Mouse (Mus musculus) spleen, postnatal 14 days (tissue): ENCODE results near the gene Slc7a10.

Experiments used
- DNase-seq, 2 experiments: peaks; one replicate each; pipeline ENCODE4 v3.0.0; 2021 to 2022; ENCODE audit warnings: low spot score in 2 of 2

Gene Slc7a10

DNA sequence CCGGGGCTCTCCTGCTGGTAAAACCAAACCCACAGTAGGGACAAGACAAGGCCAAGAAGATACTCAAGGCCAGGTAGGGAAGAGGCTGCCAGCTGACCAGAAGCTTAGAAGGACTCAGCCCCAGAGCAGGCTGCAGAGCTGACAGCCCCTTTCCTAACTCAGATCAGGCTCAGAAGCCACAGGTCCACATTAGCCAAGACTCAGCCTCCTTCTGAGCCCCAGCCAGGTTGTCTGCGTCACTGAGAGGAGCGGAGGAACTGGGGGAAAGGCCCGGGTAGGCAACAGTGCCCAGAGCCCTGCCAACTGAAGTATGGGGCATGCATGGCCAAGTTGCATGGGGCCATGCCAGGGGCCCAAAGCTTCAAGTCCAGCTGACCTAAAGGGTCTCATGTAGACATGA lies 13.7 kb upstream of the Slc7a10 start:
- DNase-seq, result no peak

GRCm38 (mm10) chr7:35175533-35175932 lies 10.7 kb upstream of the Slc7a10 start:
- DNase-seq, result no peak

- DNase-seq, result no peak
These were observed 9.5 kb upstream of the Slc7a10 start for GRCm38 (mm10) chr7:35176412-35177381.

GRCm38 (mm10) chr7:35184833-35185724 lies 1.1 kb upstream of the Slc7a10 start:
- DNase-seq, result no peak

GRCm38 (mm10) chr7:35189699-35190098 lies 3.5 kb downstream of the Slc7a10 start:
- DNase-seq, result no peak

DNA sequence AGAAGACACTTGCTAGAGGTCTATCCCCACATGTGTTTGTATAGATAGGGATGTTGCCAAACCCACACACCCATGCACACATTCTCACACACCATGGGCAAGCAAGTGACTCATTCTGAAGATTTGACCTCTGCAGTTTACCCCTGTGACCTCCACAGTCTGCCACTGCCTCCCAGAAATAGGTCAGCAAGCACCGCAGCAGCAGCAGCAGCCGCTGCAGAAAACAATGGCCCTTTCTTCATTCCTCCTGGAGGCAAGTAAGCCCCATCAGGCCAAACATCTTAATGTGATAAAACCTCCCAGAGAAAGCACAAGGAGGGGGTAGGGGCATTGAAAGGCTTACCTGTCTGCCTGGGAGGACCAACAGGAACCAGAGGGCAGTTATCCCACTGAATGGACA lies 5.1 kb downstream of the Slc7a10 start:
- no peak for DNase-seq

- no peak for DNase-seq
These were observed 10.8 kb downstream of the Slc7a10 start for GRCm38 (mm10) chr7:35197022-35197421.

DNA sequence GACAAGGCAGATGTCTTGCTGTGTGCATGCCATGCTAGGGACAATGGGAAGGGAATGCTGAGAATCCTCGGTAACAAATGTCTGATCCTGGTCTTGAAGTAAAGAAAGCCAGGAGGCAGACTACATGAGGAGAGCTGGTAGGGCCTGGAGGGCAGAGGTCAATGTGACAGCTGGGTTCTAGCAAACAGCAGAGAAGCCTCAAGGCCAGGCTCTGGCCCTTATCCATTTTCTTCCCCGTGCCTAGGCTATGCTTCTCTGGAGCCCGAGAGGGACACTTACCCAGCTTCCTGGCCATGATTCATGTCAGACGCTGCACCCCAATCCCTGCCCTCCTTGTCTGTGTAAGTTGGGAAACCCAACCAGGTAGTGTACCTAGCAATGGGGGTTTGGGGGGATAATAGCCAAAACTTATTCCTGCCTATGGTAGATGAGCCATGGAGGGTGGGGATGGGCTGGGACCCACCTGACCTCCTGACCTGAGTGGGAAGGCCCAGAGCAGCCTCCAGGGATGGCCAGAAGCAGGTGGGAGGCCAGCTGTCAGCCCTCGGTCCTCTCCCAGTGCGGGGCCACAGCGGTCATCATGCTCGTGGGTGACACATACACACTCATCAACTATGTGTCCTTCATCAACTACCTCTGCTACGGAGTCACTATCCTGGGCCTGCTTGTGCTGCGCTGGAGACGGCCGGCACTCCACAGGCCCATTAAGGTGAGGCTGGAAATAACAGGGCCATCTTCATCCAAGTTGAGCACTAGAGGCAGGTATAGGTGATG lies 13.0 kb downstream of the Slc7a10 start:
- DNase-seq, result no peak

- DNase-seq, result no peak
These were observed 13.6 kb downstream of the Slc7a10 start for GRCm38 (mm10) chr7:35199755-35200154.

DNA sequence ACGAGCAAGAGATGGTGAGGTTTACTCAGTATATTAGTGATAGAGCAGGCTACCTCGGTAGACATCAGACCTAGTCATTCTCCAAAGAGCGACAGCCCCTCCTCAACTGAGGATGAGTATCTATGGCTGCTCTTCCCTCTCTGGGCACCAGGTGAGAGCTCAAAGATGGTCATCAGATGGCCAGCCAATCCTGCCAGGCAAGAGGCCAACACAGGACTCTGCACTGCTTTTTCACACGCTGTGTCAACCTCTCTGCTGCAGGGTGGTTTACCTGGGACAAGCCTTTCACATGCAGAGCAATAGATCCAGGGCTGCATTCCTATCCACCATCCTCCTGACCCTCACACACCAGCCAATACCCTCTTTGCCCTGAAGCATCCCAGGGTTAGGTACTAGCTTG lies 25.6 kb downstream of the Slc7a10 start:
- DNase-seq, result no peak

GRCm38 (mm10) chr7:35214442-35215222 lies 28.4 kb downstream of the Slc7a10 start:
- DNase-seq, result no peak

GRCm38 (mm10) chr7:35215225-35215624 lies 29.0 kb downstream of the Slc7a10 start, which contains the start of gene Lrp3:
Gene Lrp3, minus strand, starts transcription at chr7:35215498.
- DNase-seq, result no peak

GRCm38 (mm10) chr7:35215731-35216130 lies 29.5 kb downstream of the Slc7a10 start:
- no peak for DNase-seq

GRCm38 (mm10) chr7:35220694-35221365 lies 34.6 kb downstream of the Slc7a10 start:
- no peak for DNase-seq

DNA sequence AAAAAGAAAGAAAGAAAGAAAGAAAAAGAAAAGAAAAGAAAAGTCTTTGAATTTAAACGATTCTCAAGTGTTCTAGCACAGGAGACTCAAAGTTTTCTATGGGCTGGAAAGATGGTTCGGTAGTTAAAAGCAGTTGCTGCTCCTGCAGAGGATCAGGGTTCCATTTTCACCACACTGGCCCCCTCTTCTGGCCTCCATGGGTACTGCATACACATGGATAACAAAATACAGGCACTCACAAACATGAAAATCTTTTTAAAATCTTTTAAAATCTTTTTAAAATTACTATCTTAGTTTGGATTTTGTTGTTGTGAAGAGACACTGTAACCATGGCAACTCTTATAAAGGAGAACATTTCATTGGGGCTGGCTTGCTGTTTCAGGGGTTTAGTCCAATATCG lies 44.1 kb downstream of the Slc7a10 start:
- no peak for DNase-seq

- DNase-seq, result no peak
These were observed 46.7 kb downstream of the Slc7a10 start for GRCm38 (mm10) chr7:35232796-35233455.

DNA sequence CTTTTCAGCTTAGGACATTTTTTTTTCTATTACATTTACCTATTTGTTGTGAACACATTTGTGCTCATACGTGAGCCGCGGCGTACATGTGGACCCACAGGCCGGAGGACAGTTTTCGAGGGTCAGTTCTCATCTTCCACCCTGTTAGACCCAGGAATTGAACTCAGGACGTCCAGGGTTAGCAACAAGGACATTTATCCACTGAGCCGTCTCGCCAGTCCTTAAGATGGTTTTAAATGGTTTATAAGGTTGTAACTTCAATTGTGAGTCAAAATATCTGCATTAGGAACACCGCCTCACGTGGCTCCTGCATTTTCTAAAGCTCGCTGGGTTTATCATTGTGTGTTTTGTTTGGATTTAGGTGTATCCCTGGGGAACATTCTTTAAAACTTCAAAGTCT lies 47.7 kb downstream of the Slc7a10 start:
- no peak for DNase-seq

DNA sequence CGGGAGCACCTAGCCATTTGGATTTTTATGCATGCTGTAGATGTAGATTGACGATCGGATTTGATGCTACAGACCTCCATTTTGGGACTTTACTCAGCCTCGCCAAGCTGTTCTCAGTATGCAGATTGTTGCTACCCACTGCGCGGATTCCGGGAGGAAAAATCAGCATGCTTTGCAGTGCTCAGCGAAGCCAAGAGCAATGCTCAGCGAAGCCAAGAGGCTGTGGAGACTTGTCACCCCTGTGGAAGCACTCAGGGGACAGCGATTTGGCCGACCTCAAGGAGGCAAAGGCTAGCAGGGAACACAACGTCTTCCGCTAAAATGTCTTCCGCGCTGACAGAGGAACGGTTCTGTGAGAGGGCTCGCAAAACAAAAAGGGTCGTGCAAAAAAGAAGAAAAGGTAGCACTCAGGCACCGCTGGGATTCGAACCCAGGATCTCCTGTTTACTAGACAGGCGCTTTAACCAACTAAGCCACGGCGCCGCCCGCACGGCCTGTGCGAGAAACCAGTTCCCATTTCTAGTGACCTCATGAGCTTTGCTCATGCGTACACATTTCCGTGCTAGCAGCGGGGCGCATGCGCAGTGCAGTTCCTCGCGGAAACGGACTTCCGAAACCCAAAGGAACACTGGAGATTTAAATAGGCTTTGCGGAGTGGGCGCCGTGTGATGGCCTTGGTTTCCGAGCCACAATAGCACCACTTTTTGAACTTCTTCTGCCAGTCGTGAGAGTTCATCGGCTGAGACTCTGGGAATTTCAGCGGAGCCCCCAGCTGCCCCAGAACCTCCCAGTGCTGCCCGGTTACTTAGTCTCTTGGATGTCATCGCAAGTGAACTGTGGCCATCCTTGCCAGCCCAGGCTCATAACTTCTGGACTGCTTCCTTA lies 48.4 kb downstream of the Slc7a10 start:
- peak; percentile 89 to 94 for DNase-seq

DNA sequence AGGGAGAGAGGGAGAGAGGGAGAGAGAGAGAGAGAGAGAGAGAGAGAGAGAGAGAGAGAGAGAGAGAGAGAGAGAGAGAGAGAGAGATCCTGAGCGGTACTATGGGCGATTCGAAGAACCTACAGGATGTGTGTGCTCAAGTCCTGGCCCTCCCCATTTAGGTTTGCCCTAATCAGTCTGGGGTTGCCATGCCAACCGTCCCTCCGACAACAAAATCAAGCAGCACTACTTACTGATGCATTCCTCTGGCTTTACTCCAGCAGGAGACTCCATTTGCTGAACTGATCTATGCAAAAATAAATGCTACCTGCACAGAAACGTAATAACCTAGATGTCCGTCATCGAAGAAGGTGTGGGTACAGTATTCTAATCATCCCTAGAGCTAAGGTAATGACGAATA lies 49.1 kb downstream of the Slc7a10 start:
- DNase-seq, result no peak
